Mouse (Mus musculus) 3T3-L1 (cell line): Measurements from ENCODE around the gene Syk.
A peak's percentile ranks its signal among the peaks of the same experiment; 100 is the strongest.

Experiments used
- DNase-seq: peaks from one replicate; pipeline ENCODE4 v3.0.0-alpha.2; 2015; ENCODE audit warnings: low read depth, low spot score

Gene Syk

DNA sequence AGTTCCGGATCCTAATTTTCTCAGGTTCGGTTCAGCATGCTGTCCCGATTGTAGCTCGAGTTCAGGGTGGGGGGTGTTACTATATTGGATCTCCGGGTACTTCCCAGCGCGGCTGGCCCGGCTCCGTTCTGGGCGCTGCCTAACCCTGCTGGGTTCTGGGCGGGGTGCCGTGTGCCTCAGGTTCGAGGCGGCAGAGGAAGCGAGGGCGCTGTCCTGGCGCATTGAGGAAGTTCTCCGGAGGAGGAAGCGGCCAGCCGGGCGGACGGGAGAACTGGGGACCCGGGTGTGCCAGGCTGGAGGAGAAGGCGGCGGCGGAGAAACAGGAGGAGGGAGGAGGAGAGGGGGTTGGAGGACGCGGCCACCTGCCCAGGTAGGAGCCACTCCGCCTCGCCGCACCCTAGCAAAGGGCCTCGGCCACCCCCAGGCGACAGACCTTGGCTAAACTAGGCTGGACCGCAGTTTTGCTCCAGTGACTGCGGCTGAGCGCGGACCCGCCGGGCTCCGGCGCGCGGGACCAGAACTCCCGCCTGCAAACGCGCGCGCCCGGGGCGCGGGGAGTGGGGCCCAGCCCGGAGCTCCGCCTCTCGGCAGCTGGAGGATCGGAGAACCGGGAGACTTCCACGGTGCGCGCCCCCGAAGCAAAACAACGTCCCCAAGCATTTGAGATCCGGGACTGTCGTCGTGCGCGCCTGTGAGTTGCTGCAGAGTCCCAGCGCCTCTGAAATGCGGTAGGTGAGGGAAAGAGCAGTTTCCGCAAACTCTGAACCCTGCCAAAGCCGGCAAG is at the start of gene Syk:
TSS of gene Syk (plus strand) at position 296 of the 784 bp plus-strand sequence.
- DNase-seq = no peak

DNA sequence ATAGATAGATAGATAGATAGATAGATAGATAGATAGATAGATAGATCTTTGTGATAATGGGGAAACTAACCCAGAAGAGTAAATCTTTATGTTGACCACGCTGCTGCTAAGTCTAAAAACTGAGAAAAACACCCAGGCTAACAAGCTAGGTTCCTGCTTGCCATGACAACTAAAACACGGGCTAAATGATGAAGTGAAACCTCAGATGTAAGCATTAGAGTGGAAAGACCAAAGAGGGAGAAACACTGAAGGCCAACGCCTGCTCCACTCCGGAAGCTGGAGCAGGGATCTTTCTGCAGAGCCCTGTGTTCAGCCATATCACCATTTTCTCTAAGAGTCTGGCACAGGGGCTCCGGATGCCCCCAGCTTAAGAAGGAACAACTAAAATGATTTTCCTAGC is 49.3 kb upstream of the Syk start:
- DNase-seq = no peak

DNA sequence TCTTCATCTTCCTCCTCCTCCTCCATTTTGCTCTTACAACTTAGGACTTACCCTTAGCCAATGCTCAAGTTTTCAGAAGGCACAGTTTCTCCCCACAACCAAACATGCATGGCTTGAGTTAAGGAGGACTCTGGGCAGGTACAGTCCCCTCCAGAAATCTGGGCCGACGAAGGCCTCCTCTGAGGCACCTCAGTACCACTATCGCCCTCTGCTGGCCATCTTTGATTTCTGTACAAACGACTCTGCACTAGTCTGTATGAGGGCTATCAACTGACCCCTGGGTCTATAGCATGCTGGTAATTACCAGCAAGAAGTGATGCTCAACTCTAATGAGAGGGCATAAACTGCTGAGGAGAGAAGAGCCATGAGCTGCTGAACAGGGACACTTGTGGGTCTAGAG is 47.4 kb upstream of the Syk start:
- DNase-seq = peak; percentile 69

DNA sequence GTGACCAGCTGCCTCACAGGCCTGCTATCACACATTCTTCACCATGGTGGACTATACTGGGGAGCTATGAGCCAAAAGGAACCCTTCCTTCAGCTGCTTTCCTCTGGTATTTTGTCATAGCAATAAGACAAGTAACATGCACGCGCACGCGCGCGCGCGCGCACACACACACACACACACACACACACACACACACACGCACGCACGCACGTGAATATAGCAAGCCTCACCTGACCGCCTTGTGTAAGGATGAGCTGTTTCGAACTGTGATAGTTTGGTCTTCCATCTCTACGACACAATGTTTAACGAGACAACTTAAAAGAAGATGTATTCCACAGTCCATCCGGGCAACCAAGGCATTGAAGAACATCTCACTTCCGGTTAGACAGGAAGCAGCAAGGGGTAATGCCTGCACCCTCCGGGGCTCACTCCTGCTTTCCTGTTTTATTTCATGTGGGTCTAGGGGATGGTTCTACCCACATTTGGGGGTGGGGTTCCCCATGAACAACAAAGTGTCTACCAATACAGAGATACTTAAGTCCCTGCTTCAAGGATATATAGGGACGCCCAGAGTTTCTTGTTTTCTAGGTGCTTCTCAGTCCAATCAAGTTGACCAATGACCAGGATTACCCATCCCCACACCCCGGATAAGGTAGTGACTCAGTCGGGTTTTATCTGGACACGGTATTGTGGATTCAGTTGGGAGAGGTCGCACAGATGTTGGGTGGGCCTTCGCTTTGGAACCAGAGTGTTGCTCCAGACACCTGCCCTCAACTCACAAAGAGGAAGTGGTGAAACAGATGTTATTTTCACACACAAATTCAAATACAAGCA is 45.0 kb upstream of the Syk start:
- no peak for DNase-seq

DNA sequence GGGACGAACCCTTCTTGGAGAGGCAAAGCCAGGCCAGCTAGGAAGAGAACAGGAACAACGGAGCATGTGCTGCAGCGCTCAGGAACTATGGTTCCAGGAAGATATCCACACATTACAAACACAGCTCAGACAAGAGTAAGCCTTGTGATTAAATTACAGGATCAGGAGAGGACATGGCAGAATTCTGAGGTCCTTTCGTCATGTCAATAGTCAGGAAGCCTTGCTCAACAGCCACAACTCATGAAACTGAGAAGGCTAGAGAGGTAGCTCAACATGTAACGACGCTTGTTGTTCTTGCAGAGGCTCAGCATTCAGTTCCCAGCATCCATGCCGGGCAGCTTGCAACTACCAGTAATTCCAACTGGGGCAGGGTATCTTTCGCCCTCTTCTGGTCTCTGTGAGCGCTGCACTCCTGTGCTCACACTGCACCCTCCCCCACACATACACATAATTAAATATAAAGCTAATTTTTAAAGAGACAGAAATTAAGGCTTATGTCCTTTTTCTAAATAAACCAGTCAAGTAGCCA is 44.3 kb upstream of the Syk start:
- DNase-seq = no peak

DNA sequence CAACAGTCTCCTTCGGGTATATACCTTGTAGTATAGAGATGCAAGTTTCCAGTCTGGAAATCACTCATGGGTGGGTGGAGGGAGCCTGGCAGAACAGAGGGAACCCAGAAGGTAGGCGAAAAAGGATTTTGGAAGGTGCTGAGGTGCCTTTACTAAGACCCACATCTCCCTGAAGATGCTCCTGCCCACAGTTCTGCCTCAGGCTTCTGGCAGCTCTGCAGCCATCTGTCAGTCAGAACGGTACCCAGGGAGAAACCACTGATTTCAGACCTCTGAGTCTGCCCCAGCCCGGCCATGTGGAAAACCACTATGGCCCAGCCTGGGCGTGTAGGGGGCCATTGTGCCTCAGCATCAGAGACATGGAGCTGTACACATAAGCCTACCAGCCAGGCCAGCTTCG is 43.5 kb upstream of the Syk start:
- DNase-seq = no peak

DNA sequence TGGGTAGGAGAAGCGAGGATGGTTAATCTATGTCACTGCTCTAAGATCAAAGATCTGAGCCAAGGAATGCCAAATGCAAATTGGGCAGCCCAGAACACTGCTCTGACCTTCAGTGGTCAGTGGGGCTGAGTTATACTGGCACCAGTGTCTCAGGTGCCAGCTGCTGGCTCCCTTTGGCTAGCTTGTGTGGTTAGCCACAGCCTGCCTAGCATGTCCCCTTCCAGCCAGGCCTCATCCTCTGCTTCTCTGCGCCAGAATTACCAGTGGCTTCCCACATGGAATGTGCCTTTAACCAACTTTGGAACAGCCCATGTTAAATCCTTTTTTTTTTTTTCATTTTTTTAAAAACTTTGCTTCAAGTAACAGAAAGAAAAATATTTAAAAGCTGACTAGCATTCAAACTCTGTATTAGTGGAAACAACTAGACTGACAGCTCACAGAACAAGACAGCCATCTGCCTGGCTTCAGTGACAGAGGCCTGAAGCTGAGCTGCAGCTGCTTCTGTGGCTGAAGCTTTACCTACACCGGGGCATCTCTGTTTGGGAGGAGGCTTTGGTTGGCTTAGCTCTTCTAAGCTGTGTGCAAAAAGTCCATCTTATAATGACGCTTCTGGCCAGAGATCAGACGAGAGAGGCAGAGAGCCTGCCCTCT is 41.5 kb upstream of the Syk start:
- peak; percentile 68 for DNase-seq

DNA sequence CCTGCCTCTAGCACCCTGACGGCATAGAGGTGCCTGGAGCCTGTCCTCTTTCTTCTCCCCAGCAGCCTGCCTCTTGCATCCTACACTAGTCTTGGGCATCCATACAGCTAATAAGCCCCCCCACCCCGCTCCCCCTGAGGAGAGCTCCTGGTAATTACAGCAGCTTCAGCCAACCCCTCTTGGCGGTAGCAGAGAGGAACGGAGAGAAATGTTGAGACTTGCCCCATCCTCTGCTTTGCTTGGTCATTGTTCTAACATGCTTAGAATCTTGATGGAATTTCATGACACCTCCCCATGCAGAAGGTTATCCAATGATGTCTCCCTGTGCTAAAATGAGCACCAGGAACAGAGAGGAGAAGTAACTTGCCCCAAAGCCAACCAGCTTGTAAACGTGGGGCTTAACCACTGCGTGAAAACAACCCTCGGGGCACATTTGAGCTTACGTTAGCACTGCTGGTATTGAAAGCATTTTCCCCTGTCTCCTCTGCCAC is 40.9 kb upstream of the Syk start:
- no peak for DNase-seq

DNA sequence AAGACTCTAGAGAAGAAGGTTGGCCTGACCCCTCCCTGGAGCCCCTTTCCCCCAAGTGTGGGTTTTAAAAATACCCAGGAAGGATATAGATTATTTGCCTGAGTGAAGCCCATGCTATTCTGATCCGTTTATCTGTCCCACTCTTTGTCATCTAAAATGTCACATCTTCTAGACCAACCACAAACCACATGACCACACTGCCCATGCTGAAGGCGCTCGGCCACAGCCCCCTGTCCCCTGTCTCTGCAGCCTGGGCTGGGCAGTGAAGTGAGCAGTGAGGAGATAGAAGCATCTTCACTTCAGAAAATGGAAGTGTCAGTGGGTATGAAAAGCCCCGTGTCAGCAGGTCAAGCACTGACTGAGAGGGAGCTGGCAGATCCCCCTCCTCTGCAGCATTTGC is 40.3 kb upstream of the Syk start:
- DNase-seq = no peak

DNA sequence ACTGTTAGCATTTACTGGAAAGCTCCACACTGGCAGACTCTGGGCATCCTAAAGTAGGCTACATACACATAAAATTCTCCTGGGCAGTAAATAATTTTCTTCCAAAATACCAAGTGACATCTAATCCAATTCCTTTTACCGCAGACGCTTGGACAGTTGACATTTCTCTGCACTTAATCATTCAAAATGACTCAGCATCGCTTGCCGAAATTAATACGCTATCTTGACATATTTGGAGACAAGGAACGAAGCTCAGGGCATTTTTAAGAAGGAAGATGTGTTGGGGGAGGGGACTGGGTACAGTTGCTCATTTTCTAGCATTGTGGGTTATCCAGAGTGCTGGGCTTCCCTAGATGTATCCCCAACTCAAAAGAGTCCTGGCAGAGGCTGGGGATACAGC is 36.7 kb upstream of the Syk start:
- peak; percentile 88 for DNase-seq

DNA sequence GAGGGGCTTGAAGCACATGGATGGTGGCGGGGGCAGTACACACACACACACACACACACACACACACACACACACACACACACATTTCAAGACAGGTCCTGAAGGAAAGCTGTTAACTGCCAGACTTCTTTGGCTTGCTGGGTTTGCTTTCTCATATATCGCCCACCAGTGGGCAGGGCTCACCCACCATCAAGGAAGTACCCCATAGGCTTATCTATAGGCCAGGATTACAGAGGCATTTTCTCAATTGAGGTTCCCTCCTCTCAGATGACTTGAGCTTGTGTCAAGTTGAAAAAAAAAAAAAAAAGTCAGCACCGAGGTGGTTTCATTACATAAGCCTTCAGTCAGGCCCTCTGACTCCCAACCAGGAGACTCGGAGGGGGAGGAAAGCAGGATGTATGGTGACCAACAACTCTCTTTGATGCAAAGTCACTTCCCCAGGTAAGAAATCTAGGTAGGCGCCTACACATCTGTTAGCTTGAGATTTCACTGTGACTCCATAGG is 32.2 kb upstream of the Syk start:
- DNase-seq = no peak

DNA sequence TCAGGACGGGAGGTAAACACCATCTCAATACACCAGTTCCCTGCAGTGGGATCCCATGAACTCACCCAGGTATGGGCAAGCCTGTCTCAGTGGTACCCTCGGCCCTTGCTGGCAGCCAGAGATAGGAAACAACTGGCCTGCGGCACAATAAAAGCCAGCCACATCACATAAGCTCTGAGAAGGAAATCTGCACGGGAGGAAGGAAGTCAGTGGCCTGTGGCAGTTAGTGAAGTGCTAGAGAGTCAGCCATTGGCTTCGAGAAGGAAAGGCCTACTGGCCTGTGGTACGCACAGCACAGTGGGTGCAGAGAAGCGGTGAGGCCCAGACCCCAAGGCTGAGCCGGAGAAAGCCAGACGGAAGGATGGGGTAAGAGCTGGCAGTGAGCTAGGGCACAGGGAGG is 31.7 kb upstream of the Syk start:
- no peak for DNase-seq

DNA sequence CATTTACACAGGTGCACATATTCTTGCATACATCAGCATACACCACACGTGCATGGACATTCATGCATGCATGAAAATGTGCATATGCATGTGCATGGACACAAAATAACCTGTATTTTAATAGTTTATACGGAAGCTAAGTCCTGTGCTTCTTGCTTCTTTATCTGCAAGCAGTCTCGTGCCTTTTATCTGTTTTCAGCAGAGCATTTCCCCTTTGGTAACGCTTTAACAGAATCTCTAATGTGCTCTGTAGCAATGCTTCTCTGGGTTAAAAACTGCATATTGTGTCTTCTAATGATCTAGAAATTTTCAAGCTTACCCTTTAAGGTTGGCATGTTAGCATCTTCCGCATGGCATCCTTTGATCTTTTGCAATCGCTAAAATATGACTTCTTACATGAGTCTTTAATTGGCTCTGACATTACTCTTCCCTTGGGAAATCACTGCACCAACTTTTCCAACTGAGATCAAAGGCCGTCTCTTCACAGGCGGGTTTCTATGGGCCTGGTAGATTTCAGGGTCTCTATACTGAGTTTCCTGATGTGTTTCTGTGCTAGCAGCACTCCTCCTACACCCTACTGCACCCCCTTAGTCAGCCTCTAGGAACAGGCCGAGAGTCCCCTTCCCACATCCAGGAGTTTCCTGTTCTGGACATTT is 30.0 kb upstream of the Syk start:
- no peak for DNase-seq

DNA sequence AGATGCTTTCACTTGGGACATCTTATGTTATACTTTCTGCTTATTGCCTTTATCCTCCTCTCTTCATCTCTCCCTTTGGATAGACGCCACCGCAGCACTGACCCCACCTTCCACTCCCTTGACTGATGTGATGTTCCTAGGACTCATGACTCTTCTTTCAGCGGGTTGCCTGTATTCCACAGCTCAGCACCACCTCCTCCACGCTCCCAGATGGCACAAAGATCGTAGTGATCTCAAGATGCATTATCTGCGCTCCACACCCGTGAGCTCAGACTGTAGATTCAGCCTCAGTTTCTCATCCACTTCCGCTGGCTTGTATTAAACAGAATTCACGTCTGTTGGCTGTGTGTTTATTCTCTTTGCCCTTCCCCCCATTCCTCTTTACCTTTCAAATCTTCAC is 28.3 kb upstream of the Syk start:
- no peak for DNase-seq

DNA sequence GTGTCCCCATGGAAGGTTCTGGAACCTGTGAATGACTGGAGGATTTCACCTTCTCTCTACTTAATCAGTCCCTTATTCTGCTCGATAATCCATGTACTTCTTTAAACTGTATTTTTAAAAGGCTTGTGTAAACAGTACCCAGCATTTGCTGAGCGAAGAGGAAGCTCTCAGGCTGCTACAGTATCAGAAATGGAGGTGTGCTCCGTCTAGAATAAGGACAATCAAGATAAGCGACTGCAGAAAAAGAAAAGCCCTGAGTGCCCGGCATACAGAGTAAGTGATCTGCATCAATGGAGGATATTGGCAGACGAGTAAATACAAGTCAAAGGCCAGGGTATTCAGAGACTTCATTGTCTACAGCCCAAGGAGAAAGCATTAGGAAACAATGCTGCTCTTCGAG is 25.6 kb upstream of the Syk start:
- no peak for DNase-seq

DNA sequence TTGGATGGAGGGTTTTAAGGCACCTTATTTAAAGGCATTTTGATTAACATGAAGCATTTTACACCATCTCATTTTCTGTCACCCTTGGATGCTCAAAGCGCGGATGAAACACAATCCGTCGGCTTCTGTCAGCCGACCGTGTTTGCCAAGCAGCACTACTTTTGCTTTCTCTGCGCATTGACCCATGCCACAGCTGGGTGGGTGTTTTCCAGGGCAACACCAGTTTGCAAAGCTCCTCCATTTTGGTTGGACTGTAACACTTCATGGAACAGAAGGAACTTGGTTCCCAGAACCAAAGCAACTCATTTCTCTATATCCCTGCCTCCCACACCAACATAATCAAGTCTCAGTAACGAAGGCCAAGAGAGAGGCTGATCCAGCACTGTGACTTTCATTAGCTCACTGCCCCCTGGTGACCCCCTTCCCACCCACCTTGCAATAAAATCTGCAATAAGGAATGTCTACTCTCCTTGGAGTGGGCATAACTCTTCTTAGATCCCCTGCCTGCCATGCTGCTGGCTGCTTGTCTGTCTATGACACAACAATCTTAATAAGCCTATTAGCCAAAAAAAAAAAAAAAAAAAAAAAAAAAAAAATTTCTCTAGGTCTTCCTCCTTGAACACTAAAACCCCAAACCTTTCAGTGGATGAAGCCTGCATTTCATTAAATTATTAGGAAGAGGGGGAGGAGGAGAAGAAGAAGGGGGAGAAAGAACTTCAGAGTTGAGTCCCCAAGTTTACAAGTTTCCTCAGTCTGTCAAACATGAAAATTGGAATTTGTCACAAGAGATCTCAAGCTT is 21.4 kb upstream of the Syk start:
- DNase-seq = no peak

DNA sequence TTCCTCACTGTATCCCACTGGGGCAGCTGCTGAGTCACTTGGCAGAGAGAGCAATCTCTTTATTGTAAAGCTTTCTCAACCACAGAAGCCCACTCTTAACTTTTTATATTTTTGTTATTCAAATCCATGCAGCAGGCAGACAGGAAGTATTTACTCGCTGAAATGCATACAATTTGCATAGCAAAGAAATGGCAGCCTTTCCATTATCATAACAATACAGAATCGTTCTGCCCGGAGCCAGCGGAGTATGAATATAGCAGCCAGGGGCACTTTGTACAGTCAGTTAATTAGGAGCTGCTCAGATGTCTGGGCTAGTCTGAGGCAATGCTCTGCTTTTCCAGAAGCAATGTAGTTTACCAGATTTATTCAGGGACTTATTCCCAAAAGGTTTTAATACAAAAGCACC is 20.8 kb upstream of the Syk start:
- DNase-seq = peak; percentile 55

DNA sequence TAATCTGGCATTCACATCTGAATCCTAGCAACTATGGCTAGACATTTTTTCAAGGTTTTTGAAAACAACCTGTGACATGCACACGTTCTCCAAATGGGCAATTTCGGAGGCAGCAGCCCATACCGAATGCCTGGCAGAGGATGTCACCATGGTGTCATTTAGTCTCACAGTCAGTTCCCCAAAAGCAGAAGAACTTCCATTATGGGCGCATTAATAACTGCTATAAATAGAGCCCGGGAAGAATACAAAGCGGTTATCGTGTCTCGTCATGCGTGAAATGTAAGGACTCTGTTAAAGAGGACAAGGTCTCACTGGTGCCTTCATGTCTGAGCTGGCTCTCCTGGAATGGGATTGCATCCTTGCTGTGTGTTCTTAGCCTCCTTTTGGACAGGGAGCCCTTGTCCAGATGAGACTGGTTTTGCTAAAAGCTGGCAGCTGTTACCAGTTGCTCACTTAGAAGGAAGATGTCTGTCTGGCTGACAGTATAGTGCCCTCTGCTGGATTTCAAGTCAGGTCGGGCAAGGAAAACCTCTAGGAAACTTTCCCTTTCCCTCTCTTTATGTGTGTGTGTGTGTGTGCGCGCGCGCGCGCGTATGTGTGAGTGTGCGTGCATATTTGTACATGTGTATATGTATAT is 17.8 kb upstream of the Syk start:
- peak; percentile 72 for DNase-seq

DNA sequence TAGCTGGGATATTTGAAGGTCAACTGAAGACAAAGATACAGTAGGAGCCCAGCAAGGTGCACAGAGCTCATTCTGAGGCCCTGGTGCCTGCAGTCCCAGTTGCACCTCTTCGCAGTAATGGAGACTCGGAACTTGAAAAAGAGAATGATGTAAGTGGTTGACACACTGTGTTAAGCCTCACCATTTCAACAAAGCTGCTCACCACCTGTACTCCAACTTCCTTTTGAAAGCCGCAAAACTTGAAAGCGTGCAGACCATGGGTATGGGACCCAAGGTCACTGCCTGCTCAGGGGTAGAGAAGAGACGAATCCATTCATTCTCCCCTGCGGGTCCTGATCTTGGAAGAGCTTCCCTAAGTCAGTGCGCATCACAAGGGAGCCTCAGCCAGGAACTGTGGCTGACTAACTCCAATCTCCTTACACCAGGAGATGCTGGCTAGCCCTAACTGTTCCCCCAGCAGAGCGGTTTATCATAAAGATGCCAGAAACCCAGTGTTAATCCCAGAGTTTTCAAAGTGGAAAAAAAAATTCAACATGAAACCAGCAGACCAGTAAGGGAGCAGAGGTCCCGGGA is 16.7 kb upstream of the Syk start:
- DNase-seq = no peak

DNA sequence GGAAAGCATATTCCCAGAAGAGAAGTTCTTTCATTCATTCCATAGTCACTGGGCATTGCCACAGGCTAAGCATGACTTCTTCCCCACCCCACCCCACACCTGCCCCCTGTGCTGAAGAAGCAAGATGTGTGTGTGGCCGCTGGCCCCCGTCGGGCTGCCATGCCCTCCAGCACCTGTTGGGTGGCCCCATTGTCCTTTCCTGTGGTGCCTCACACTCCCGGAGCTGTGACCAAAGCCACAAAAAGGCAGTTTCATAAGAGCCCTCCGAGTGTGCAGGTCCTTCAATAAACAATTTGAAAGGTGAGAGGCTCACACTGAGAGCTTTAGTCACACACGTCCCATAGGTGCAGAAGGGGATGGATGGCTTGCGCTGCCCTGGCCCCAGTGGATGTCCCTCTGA is 16.2 kb upstream of the Syk start:
- DNase-seq = no peak
